Mouse (Mus musculus): ENCODE data around the gene Ccdc188. TPM values are rescaled to one million over a fixed set of nuclear protein-coding genes. Genes with fewer than 3 reads are reported as not detected.

The Ccdc188 gene
- polyA plus RNA-seq (2011; ENCODE audit: insufficient read depth, insufficient read length, low read depth, missing spikeins) = not detected in 2 replicates

GRCm38 (mm10) chr16:18217579-18217978 lies at the start of gene Ccdc188:
TSS of gene Ccdc188 (plus strand) at chr16:18217879.
- Histone ChIP-seq H3K9ac (ENCODE audit: low read depth, poor library complexity, severe bottlenecking) (no peak within 1 kb of the TSS), H3K9me3 (replicated peaks; ENCODE audit: control insufficient read depth, insufficient read depth, low read length, poor library complexity, severe bottlenecking) (no peaks in the 10 kb centered on the region), H3K4me3 (ENCODE audit: low read depth, low read length) (no peak within 1 kb of the TSS), H3K27ac (ENCODE audit: insufficient read depth, low read length) (no peak within 1 kb of the TSS), H3K4me1 (ENCODE audit: control insufficient read depth, insufficient read depth, low read length) (no peaks in the 10 kb centered on the region), H3K27me3 (ENCODE audit: control insufficient read depth, insufficient read depth, low read length, poor library complexity, severe bottlenecking) (no peaks in the 10 kb centered on the region), H3K36me3 (ENCODE audit: control insufficient read depth, insufficient read depth, low read length, poor library complexity, severe bottlenecking) (no peaks in the 10 kb centered on the region)
- TF ChIP-seq POLR2A (IDR thresholded peaks at IDR 0.05; ENCODE audit: insufficient read depth, low read length) (no peak), EP300 (IDR thresholded peaks at IDR 0.05; ENCODE audit: insufficient read depth, low read depth, low read length) (no peak), CTCF (IDR thresholded peaks at IDR 0.05; ENCODE audit: low read depth, low read length) (no peak)

DNA sequence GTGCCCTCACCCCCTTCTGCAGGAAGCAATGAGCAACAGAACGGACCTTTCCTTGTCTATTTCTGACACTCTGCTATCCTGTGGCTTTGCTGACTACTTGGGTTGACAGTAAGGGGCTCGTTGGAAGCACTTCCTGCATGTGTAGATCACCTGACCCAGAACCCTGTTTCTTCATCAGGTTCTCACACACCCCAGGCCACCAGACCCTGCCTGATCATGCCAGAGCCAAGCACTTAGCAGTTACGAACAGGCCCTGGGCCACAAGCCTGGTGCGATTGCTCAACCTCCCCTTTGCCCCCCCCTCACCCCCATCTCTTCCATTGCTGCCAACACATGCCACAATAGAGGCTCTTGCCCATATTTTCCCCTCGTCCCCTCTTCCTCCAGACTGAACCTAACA lies 48.5 kb upstream of the Ccdc188 start:
- Histone ChIP-seq H3K36me3 (ENCODE audit: control insufficient read depth, insufficient read depth, low read length, poor library complexity, severe bottlenecking) (no peaks in the 10 kb centered on the region), H3K27ac (ENCODE audit: insufficient read depth, low read length) (no peak overlapping the region), H3K4me3 (ENCODE audit: low read depth, low read length) (no peak overlapping the region), H3K9me3 (replicated peaks; ENCODE audit: control insufficient read depth, insufficient read depth, low read length, poor library complexity, severe bottlenecking) (no peaks in the 10 kb centered on the region), H3K4me1 (ENCODE audit: control insufficient read depth, insufficient read depth, low read length) (no peaks in the 10 kb centered on the region), H3K27me3 (ENCODE audit: control insufficient read depth, insufficient read depth, low read length, poor library complexity, severe bottlenecking) (no peaks in the 10 kb centered on the region), H3K9ac (ENCODE audit: low read depth, poor library complexity, severe bottlenecking) (no peak overlapping the region)
- TF ChIP-seq EP300 (IDR thresholded peaks at IDR 0.05; ENCODE audit: insufficient read depth, low read depth, low read length) (no peak), CTCF (IDR thresholded peaks at IDR 0.05; ENCODE audit: low read depth, low read length) (no peak), POLR2A (IDR thresholded peaks at IDR 0.05; ENCODE audit: insufficient read depth, low read length) (no peak)

DNA sequence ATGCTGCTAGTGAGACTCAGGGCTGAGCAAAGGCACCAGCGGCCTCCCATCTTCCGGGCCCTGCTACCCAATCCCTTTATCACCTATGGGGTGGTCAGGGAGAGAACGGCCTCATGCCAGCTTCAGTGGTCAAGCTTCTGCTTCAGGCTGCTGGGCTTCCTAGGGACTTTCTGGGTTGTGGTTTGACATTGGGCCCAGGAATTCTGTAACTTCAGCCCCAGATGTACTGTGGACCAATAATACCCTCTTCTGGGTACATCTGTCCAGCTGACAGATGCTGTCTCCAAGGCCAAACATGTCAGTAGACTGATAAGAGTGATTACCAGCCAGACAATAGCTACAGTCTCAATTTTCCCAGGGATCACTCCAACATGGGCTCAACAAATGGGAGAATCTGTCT lies 47.9 kb upstream of the Ccdc188 start:
- Histone ChIP-seq H3K4me1 (ENCODE audit: control insufficient read depth, insufficient read depth, low read length) (no peaks in the 10 kb centered on the region), H3K27ac (ENCODE audit: insufficient read depth, low read length) (no peak overlapping the region), H3K36me3 (ENCODE audit: control insufficient read depth, insufficient read depth, low read length, poor library complexity, severe bottlenecking) (no peaks in the 10 kb centered on the region), H3K9ac (ENCODE audit: low read depth, poor library complexity, severe bottlenecking) (no peak overlapping the region), H3K9me3 (replicated peaks; ENCODE audit: control insufficient read depth, insufficient read depth, low read length, poor library complexity, severe bottlenecking) (no peaks in the 10 kb centered on the region), H3K4me3 (ENCODE audit: low read depth, low read length) (no peak overlapping the region), H3K27me3 (ENCODE audit: control insufficient read depth, insufficient read depth, low read length, poor library complexity, severe bottlenecking) (no peaks in the 10 kb centered on the region)
- no peak for TF ChIP-seq CTCF (IDR thresholded peaks at IDR 0.05; ENCODE audit: low read depth, low read length)
- TF ChIP-seq EP300 (IDR thresholded peaks at IDR 0.05; ENCODE audit: insufficient read depth, low read depth, low read length) = no peak
- no peak for TF ChIP-seq POLR2A (IDR thresholded peaks at IDR 0.05; ENCODE audit: insufficient read depth, low read length)

DNA sequence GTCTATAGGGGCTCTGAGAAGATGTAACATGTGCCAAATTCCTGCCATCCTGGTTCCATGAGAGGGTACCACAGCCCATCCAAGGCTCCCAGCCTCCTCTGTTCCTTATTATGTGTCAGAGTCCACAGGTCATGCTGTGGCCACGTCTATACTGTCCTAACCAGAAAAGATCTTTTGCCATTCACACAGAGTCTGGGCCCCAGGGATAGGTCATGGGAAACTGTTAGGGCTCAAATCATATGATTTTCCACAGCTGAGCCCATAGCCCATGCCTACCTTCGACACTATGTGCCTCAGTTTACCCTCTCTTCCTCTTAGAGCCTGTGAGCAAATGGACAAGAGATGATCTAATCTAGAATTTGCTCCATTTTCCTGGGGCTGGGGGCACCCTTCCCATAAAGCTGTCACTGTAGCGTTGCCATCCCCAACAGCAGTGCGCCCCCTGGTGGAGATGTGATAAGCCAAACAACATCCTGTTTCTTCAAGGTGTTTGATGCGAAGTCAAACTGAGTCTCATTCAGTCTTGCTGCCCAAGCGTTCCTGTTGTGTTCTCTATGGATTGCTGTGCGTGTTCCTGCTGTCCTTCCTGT lies 45.3 kb upstream of the Ccdc188 start:
- peak; percentile 98 for TF ChIP-seq CTCF (IDR thresholded peaks at IDR 0.05; ENCODE audit: low read depth, low read length)
- no peak for TF ChIP-seq EP300 (IDR thresholded peaks at IDR 0.05; ENCODE audit: insufficient read depth, low read depth, low read length)
- no peak for TF ChIP-seq POLR2A (IDR thresholded peaks at IDR 0.05; ENCODE audit: insufficient read depth, low read length)
- Histone ChIP-seq H3K27me3 (ENCODE audit: control insufficient read depth, insufficient read depth, low read length, poor library complexity, severe bottlenecking) (no peaks in the 10 kb centered on the region), H3K9ac (ENCODE audit: low read depth, poor library complexity, severe bottlenecking) (no peak overlapping the region)

DNA sequence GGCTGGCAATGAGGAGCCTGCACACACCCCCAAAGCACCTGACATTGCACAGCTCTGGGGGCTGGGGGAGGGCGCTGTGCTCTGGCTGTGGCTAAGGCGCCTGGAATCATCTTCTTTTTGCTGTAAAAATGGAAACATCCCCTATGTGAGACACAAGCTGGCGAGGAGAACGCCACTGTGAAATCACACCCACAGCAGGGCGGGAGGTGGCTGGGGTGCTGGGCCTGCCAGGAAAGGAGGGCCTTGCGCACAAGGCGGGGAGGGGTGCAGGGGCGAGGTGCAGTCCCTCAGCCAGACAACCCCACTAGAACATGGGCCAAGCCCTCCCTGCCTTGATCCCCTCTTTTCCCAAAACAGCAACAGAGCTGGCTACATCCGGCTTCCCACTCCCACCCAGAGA lies 44.4 kb upstream of the Ccdc188 start:
- no peaks in the 10 kb centered on the region for H3K9me3 ChIP-seq (replicated peaks; ENCODE audit: control insufficient read depth, insufficient read depth, low read length, poor library complexity, severe bottlenecking)
- H3K27ac ChIP-seq (ENCODE audit: insufficient read depth, low read length) = no peak overlapping the region
- no peaks in the 10 kb centered on the region for H3K27me3 ChIP-seq (ENCODE audit: control insufficient read depth, insufficient read depth, low read length, poor library complexity, severe bottlenecking)
- H3K4me3 ChIP-seq (ENCODE audit: low read depth, low read length) = no peak overlapping the region
- H3K36me3 ChIP-seq (ENCODE audit: control insufficient read depth, insufficient read depth, low read length, poor library complexity, severe bottlenecking) = no peaks in the 10 kb centered on the region
- H3K9ac ChIP-seq (ENCODE audit: low read depth, poor library complexity, severe bottlenecking) = no peak overlapping the region
- H3K4me1 ChIP-seq (ENCODE audit: control insufficient read depth, insufficient read depth, low read length) = no peaks in the 10 kb centered on the region
- no peak for TF ChIP-seq POLR2A (IDR thresholded peaks at IDR 0.05; ENCODE audit: insufficient read depth, low read length)
- TF ChIP-seq CTCF (IDR thresholded peaks at IDR 0.05; ENCODE audit: low read depth, low read length) = no peak

More for the DNA sequence above, 45.3 kb upstream of the Ccdc188 start:
- Histone ChIP-seq H3K27ac (ENCODE audit: insufficient read depth, low read length) (no peak overlapping the region), H3K4me1 (ENCODE audit: control insufficient read depth, insufficient read depth, low read length) (no peaks in the 10 kb centered on the region), H3K9me3 (replicated peaks; ENCODE audit: control insufficient read depth, insufficient read depth, low read length, poor library complexity, severe bottlenecking) (no peaks in the 10 kb centered on the region), H3K36me3 (ENCODE audit: control insufficient read depth, insufficient read depth, low read length, poor library complexity, severe bottlenecking) (no peaks in the 10 kb centered on the region), H3K4me3 (ENCODE audit: low read depth, low read length) (no peak overlapping the region)

- no peak overlapping the region for H3K4me3 ChIP-seq (ENCODE audit: low read depth, low read length)
- H3K27me3 ChIP-seq (ENCODE audit: control insufficient read depth, insufficient read depth, low read length, poor library complexity, severe bottlenecking) = no peaks in the 10 kb centered on the region
- no peak overlapping the region for H3K27ac ChIP-seq (ENCODE audit: insufficient read depth, low read length)
- H3K9me3 ChIP-seq (replicated peaks; ENCODE audit: control insufficient read depth, insufficient read depth, low read length, poor library complexity, severe bottlenecking) = no peaks in the 10 kb centered on the region
- H3K9ac ChIP-seq (ENCODE audit: low read depth, poor library complexity, severe bottlenecking) = no peak overlapping the region
- H3K36me3 ChIP-seq (ENCODE audit: control insufficient read depth, insufficient read depth, low read length, poor library complexity, severe bottlenecking) = no peaks in the 10 kb centered on the region
- TF ChIP-seq CTCF (IDR thresholded peaks at IDR 0.05; ENCODE audit: low read depth, low read length) (no peak), POLR2A (IDR thresholded peaks at IDR 0.05; ENCODE audit: insufficient read depth, low read length) (no peak)
- no peaks in the 10 kb centered on the region for H3K4me1 ChIP-seq (ENCODE audit: control insufficient read depth, insufficient read depth, low read length)
Measured at GRCm38 (mm10) chr16:18173788-18174187, 43.9 kb upstream of the Ccdc188 start.

All from ES-Bruce4 (cell line).